Mouse (Mus musculus): ENCODE measurements at regions not wholly inside any gene's neighbourhood (a gene's known extent, or its start where the extent isn't known, plus 50 kb on each side); places are given as distances from the start of the nearest gene placed in this dataset.

DNA sequence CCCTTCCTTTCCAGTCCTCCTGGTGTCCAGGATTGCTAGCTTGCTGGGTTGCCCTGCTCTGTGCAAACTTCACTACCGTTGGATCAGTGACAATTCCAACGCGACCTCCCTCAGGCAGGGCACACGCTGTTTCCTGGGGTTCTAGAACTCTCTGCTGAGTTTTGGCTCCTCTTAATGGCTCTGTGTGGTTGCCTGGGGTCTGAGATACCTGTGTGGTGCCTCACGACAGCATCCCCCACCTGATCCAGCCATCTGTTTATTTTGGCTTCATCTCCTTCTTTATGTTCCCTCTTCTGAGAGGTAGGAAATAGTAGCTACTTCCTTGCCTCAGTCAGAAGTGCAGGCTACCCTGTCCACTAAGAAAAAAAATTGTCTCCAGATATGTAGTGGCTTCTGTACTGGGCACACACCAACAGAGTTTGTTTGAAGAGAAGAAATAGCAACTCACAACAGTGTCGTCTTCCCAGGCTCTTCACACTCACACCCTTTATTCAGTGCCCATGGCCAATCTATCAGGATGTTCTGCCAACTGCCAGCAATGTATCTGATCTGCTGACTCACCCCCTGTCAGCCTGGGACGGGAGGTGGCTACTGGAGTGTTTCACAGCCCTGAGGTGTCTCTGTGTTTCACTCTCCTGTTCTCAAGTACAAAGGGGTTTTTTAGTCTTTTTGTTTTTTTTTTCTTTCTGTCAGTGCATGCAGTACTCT, 544.1 kb downstream of the Bnc2 start:
- no peak for TF ChIP-seq EP300 (IDR thresholded peaks at IDR 0.05)
- TF ChIP-seq CTCF (IDR thresholded peaks at IDR 0.05) = no peak

Measured in lung, postnatal 0 days (tissue).